Mouse (Mus musculus) liver, embryonic 14.5 days (tissue): ENCODE results near the gene Fmnl3.

Experiments used
- CTCF ChIP-seq: IDR thresholded peaks from 2 replicates; pipeline ENCODE4 v1.5.1; 2016; ENCODE audit warnings: antibody characterized with exemption, low read depth, control low read depth
- EP300 ChIP-seq: IDR thresholded peaks from 2 replicates; pipeline ENCODE4 v1.6.1; 2016; ENCODE audit warnings: antibody characterized with exemption, low read depth

DNA sequence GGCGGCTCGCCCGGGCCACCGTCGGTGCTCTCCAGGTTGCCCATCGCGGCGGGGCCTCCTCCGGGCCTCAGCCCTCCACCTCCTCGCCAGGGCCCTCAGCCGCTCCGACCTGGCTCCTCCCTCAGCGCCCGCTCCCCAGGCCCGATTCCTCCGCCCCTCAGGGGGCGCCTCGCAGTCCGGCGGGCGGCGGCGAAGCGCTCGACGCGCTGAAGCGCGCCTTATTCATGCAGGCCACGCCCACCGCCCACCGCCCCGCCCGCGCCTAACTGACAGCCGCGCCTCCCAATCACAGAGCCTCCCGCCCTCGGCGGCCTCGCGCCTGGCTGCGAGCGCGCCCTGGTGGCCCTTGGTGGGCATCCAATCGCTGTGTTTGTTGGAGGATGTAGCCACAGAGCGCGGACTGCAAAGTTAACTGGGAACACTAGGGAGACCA is at the start of gene Fmnl3:
- TF ChIP-seq CTCF (peak; percentile 82), EP300 (no peak)
